Mouse (Mus musculus) cerebellum, adult 2 months (tissue): ENCODE measurements around the gene Zfp593. TPM values are rescaled to one million over a fixed set of nuclear protein-coding genes. Genes with fewer than 3 reads are reported as not detected.

Experiments
- DNase-seq, 2 experiments: peaks; one replicate each; pipeline ENCODE4 v3.0.0; 2021
- H3K27ac ChIP-seq: fragments of 200-500 bp; 2 replicates; pipeline ENCODE4 v1.5.1; 2012; ENCODE audit warnings: low read length, control low read depth, inconsistent platforms; ENCODE audit not compliant: insufficient read depth
- H3K27me3 ChIP-seq: fragments of 200-500 bp; 2 replicates; pipeline ENCODE4 v1.6.1; 2012; ENCODE audit warnings: inconsistent platforms, mild to moderate bottlenecking, low read length, moderate library complexity; ENCODE audit not compliant: control insufficient read depth, insufficient read depth
- H3K4me1 ChIP-seq: fragments of 200-500 bp; 2 replicates; pipeline ENCODE4 v1.6.1; 2011; ENCODE audit warnings: low read length; ENCODE audit not compliant: control insufficient read depth, insufficient read depth
- H3K4me3 ChIP-seq: fragments of 200-500 bp; replicated peaks from 2 replicates; pipeline ENCODE3; 2011; ENCODE audit warnings: mild to moderate bottlenecking, low read depth, low read length, control low read depth; ENCODE audit not compliant: insufficient read depth
- CTCF ChIP-seq: fragments of 200-500 bp; IDR thresholded peaks from 2 replicates; pipeline ENCODE4 v1.5.1; 2011; ENCODE audit warnings: low read depth, mild to moderate bottlenecking, control low read depth, low read length, moderate library complexity, borderline replicate concordance; ENCODE audit not compliant: insufficient read depth
- POLR2A ChIP-seq: fragments of 200-500 bp; IDR thresholded peaks from 2 replicates; pipeline ENCODE4 v1.6.1; 2011; ENCODE audit warnings: low read length, control low read depth, borderline replicate concordance; ENCODE audit not compliant: insufficient read depth
- WGBS: fragments of 180-500 bp; shearing (Covaris S2); methylation state at CpG from one replicate; pipeline ENCODE4 v1.1.7; 2018; 5-methylcytosine and 5-hydroxymethylcytosine counted together
- polyA plus RNA-seq: library from polyadenylated mRNA; depleted of rRNA; stranded (reverse); fragments of >200 nt; gene quantifications from 2 replicates; pipeline ENCODE4 v1.2.3, GENCODE M21; 2012

Zfp593 gene
- polyA plus RNA-seq, 1 experiment = 11.7 TPM

GRCm38 (mm10) chr4:134253722-134254324 is 8.4 kb upstream of the Zfp593 start, which contains the start of gene Grrp1:
Gene Grrp1 (minus strand): TSS chr4:134254106.
- 19% methylated on average over 13 of the region's 13 CpGs for WGBS
- peak within 1 kb of the TSS; percentile 33 for H3K4me3 ChIP-seq
- peaks cover 2% of the 10 kb centered on the region; the same call in 1 of the 2 replicates for H3K27me3 ChIP-seq
- DNase-seq = no peak
- no peak for TF ChIP-seq CTCF
- TF ChIP-seq POLR2A = no peak
- no peaks in the 10 kb centered on the region for H3K4me1 ChIP-seq
- 0 out of 2 replicates have a peak within 1 kb of the TSS, but pooled peaks have one; percentile 48 for H3K27ac ChIP-seq

GRCm38 (mm10) chr4:134252911-134253721 is 7.7 kb upstream of the Zfp593 start:
- Histone ChIP-seq H3K27me3 (peaks cover 2% of the 10 kb centered on the region; the same call in 1 of the 2 replicates), H3K4me1 (no peaks in the 10 kb centered on the region), H3K4me3 (no peak overlapping the region), H3K27ac (no peak overlapping the region)
- WGBS = 58% methylated on average over 15 of the region's 15 CpGs
- TF ChIP-seq CTCF (no peak), POLR2A (no peak)
- no peak for DNase-seq

GRCm38 (mm10) chr4:134252131-134252910 is 6.9 kb upstream of the Zfp593 start:
- 35% methylated on average over 22 of the region's 22 CpGs for WGBS
- Histone ChIP-seq H3K4me3 (no peak overlapping the region), H3K27me3 (peaks cover 2% of the 10 kb centered on the region; the same call in 1 of the 2 replicates)

GRCm38 (mm10) chr4:134251241-134252130 is 6.1 kb upstream of the Zfp593 start:
- Histone ChIP-seq H3K27ac (no peak overlapping the region), H3K4me3 (peak overlapping the region; percentile 32), H3K27me3 (peaks cover 2% of the 10 kb centered on the region; the same call in 1 of the 2 replicates), H3K4me1 (no peaks in the 10 kb centered on the region)
- TF ChIP-seq POLR2A = no peak
- peak; percentile 28 to 33 for DNase-seq
- 2% methylated on average over 90 of the region's 91 CpGs for WGBS

More at GRCm38 (mm10) chr4:134252131-134252910, 6.9 kb upstream of the Zfp593 start:
- no peak for DNase-seq
- Histone ChIP-seq H3K27ac (no peak overlapping the region), H3K4me1 (no peaks in the 10 kb centered on the region)
- TF ChIP-seq CTCF (no peak), POLR2A (no peak)

GRCm38 (mm10) chr4:134250930-134251240 is 5.5 kb upstream of the Zfp593 start:
- Histone ChIP-seq H3K4me1 (no peaks in the 10 kb centered on the region), H3K27me3 (peaks cover 2% of the 10 kb centered on the region; the same call in 1 of the 2 replicates), H3K27ac (no peak overlapping the region), H3K4me3 (peak overlapping the region; percentile 32)
- TF ChIP-seq CTCF (no peak), POLR2A (no peak)
- peak in 1 of 2 experiments; percentile 17 for DNase-seq
- WGBS = 10% methylated on average over 10 of the region's 10 CpGs

- H3K4me1 ChIP-seq = no peaks in the 10 kb centered on the region
- H3K27me3 ChIP-seq = peaks cover 2% of the 10 kb centered on the region; the same call in 1 of the 2 replicates
- 10% methylated on average over 27 of the region's 27 CpGs for WGBS
- TF ChIP-seq CTCF (no peak), POLR2A (no peak)
- peak in 1 of 2 experiments; percentile 20 for DNase-seq
- peak overlapping the region; percentile 33 for H3K4me3 ChIP-seq
- H3K27ac ChIP-seq = no peak overlapping the region
Measured at GRCm38 (mm10) chr4:134250116-134250929, 4.9 kb upstream of the Zfp593 start.
